Mouse (Mus musculus) liver, postnatal 0 days (tissue): ENCODE measurements at regions not wholly inside any gene's neighbourhood (a gene's known extent, or its start where the extent isn't known, plus 50 kb on each side); places are given as distances from the start of the nearest gene placed in this dataset.

Experiments used
- CTCF ChIP-seq: sonication (generic); IDR thresholded peaks from 2 replicates; pipeline ENCODE4 v1.5.1; 2016; ENCODE audit warnings: antibody characterized with exemption, low read depth
- EP300 ChIP-seq: IDR thresholded peaks from 2 replicates; pipeline ENCODE4 v1.6.1; 2016; ENCODE audit warnings: antibody characterized with exemption, low read depth, mild to moderate bottlenecking

DNA sequence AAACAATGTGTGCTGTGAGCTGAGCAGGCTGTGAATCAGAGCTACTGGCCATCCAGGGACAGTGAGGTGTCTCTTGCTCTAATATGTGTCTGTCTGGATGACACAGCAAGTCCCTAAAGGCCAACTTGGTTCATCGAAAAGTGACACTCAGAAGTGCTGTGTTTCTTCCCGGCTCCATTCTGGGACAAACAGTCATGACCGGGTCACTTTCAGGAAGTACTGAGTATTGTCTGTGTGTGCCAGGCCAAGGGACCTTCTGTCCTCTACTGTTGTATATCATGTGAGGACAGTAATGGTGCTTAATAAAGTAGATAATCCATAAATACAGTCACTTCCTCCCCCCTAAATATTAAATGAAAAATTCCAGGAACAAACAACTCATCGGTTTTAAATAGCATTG lies 87.2 kb upstream of the Cd93 start:
- TF ChIP-seq CTCF (no peak), EP300 (peak; percentile 72)
